In genomic region chr6:51179741-51180537, GRCm38 (mm10) we compare ENCODE assay signal across 17 mouse cellular contexts.
DNase-seq lines count a peak whose midpoint lies in the region; ATAC-seq and TF ChIP-seq lines count a peak whose summit lies in the region.
"Had no signal": no experiment of that assay in that cellular context is flagged by ENCODE, and none has a peak within 500 bp of the region (broad histone marks: within the 10 kb centered on the region; RNA-seq: fewer than 3 reads in every experiment).

No protein-coding gene starts in this region.

- H3K9ac ChIP-seq in forebrain, postnatal 0 days: no peak overlapping the region
- no peak overlapping the region for H3K9ac ChIP-seq in forebrain, embryonic 13.5 days
- H3K9ac ChIP-seq in limb, embryonic 12.5 days (replicated peaks): 0 out of 2 replicates have a peak overlapping the region, but pooled peaks have one; percentile 31
- no peak overlapping the region for H3K9ac ChIP-seq in forebrain, embryonic 14.5 days (ENCODE audit: low read length)
- H3K9ac ChIP-seq: embryonic facial prominence, embryonic 12.5 days; heart, embryonic 13.5 days; hindbrain, embryonic 12.5 days had no signal

- H3K4me1 ChIP-seq in forebrain, postnatal 0 days (ENCODE audit: insufficient read depth): no peaks in the 10 kb centered on the region
- H3K4me1 ChIP-seq in forebrain, embryonic 13.5 days: no peaks in the 10 kb centered on the region
- peaks cover 44% of the 10 kb centered on the region for H3K4me1 ChIP-seq in limb, embryonic 12.5 days (replicated peaks)
- no peaks in the 10 kb centered on the region for H3K4me1 ChIP-seq in forebrain, embryonic 14.5 days (ENCODE audit: control insufficient read depth, insufficient read depth, low read length)
- H3K4me1 ChIP-seq: hindbrain, embryonic 12.5 days had no signal

- 7% methylated on average over 17 of the region's 17 CpGs for WGBS in forebrain, postnatal 0 days
- 7% methylated on average over 17 of the region's 17 CpGs for WGBS in forebrain, embryonic 13.5 days
- 3% methylated on average over 17 of the region's 17 CpGs for WGBS in limb, embryonic 12.5 days
- WGBS in forebrain, embryonic 14.5 days: 7% methylated on average over 17 of the region's 17 CpGs

- H3K4me2 ChIP-seq in forebrain, postnatal 0 days (ENCODE audit: low read depth): no peak overlapping the region
- no peak overlapping the region for H3K4me2 ChIP-seq in forebrain, embryonic 13.5 days
- peak overlapping the region; percentile 46 for H3K4me2 ChIP-seq in limb, embryonic 12.5 days
- no peak overlapping the region for H3K4me2 ChIP-seq in forebrain, embryonic 14.5 days (ENCODE audit: low read length)
- H3K4me2 ChIP-seq: embryonic facial prominence, embryonic 12.5 days; hindbrain, embryonic 12.5 days had no signal

- no peaks in the 10 kb centered on the region for H3K9me3 ChIP-seq in forebrain, postnatal 0 days (ENCODE audit: low read length)
- H3K9me3 ChIP-seq in forebrain, embryonic 13.5 days (replicated peaks): no peaks in the 10 kb centered on the region
- no peaks in the 10 kb centered on the region for H3K9me3 ChIP-seq in limb, embryonic 12.5 days
- H3K9me3 ChIP-seq in forebrain, embryonic 14.5 days (replicated peaks; ENCODE audit: control insufficient read depth, low read length): no peaks in the 10 kb centered on the region
- H3K9me3 ChIP-seq: embryonic facial prominence, embryonic 12.5 days; heart, embryonic 13.5 days; hindbrain, embryonic 12.5 days had no signal

- no peak overlapping the region for H3K4me3 ChIP-seq in forebrain, postnatal 0 days (ENCODE audit: low read depth, low read length)
- H3K4me3 ChIP-seq in forebrain, embryonic 13.5 days: no peak overlapping the region
- H3K4me3 ChIP-seq in limb, embryonic 12.5 days (replicated peaks): no peak overlapping the region
- no peak overlapping the region for H3K4me3 ChIP-seq in forebrain, embryonic 14.5 days (ENCODE audit: low read depth, low read length)
- H3K4me3 ChIP-seq: embryonic facial prominence, embryonic 12.5 days; heart, embryonic 13.5 days; hindbrain, embryonic 12.5 days; left cerebral cortex, adult 2 months had no signal

- DNase-seq in forebrain, postnatal 0 days: peak; percentile 71
- peak; percentile 3 to 8 for DNase-seq in left cerebral cortex, postnatal 25 days (ENCODE audit: low spot score in 2 of 2)
- no peak for DNase-seq in left cerebral cortex, adult 11 months (ENCODE audit: low spot score)
- DNase-seq in A20 (ENCODE audit: low read depth, low spot score): peak; percentile 24
- DNase-seq in urinary bladder, postnatal 25 days (ENCODE audit: low spot score): no peak
- DNase-seq in forebrain, embryonic 14.5 days (ENCODE audit: low spot score): no peak
- DNase-seq: adrenal gland, postnatal 25 days; cerebellum, adult 9-11 months; gastrocnemius, postnatal 25 days; right cerebral cortex, postnatal 4 days had no signal

- ATAC-seq in forebrain, postnatal 0 days: no peak
- no peak for ATAC-seq in forebrain, embryonic 13.5 days
- ATAC-seq in limb, embryonic 12.5 days (ENCODE audit: insufficient number of reproducible peaks, insufficient read depth, low FRiP score, low TSS enrichment, low read depth): no peak
- no peak for ATAC-seq in forebrain, embryonic 14.5 days
- ATAC-seq: activated CD4-positive, CD25-positive, alpha-beta regulatory T cell, adult 4 months had no signal

- no peak for TF ChIP-seq CTCF in forebrain, postnatal 0 days (IDR thresholded peaks at IDR 0.05; ENCODE audit: low read depth)

- H3K36me3 ChIP-seq in forebrain, postnatal 0 days (ENCODE audit: insufficient read depth): no peaks in the 10 kb centered on the region
- no peaks in the 10 kb centered on the region for H3K36me3 ChIP-seq in forebrain, embryonic 13.5 days (ENCODE audit: poor library complexity, severe bottlenecking)
- no peaks in the 10 kb centered on the region for H3K36me3 ChIP-seq in limb, embryonic 12.5 days
- H3K36me3 ChIP-seq in forebrain, embryonic 14.5 days (ENCODE audit: control insufficient read depth, insufficient read depth, low read length): no peaks in the 10 kb centered on the region
- H3K36me3 ChIP-seq: embryonic facial prominence, embryonic 12.5 days; heart, embryonic 13.5 days; hindbrain, embryonic 12.5 days had no signal

- peaks cover 88% of the 10 kb centered on the region for H3K27me3 ChIP-seq in forebrain, postnatal 0 days (ENCODE audit: insufficient read depth, low read length)
- H3K27me3 ChIP-seq in forebrain, embryonic 13.5 days: peaks cover 87% of the 10 kb centered on the region
- H3K27me3 ChIP-seq in limb, embryonic 12.5 days: 0 out of 2 replicates have a peak, but pooled peaks cover 3% of the 10 kb centered on the region
- peaks cover 76% of the 10 kb centered on the region for H3K27me3 ChIP-seq in forebrain, embryonic 14.5 days (replicated peaks; ENCODE audit: control insufficient read depth, insufficient read depth, low read length)

- H3K27ac ChIP-seq in forebrain, postnatal 0 days (ENCODE audit: low read depth, low read length): no peak overlapping the region
- H3K27ac ChIP-seq in forebrain, embryonic 13.5 days: no peak overlapping the region
- H3K27ac ChIP-seq in limb, embryonic 12.5 days: peak overlapping the region; percentile 78
- H3K27ac ChIP-seq in forebrain, embryonic 14.5 days (ENCODE audit: low read depth, low read length): no peak overlapping the region
- H3K27ac ChIP-seq: embryonic facial prominence, embryonic 12.5 days; heart, embryonic 13.5 days; hindbrain, embryonic 12.5 days; left cerebral cortex, adult 2 months had no signal

- intact Hi-C loops in left cerebral cortex, postnatal 25 days (cut with DNase I): loop anchor here (2.0 to 5.0 kb wide), 6 partner anchors 822 to 1961 kb away; partner anchors contain the start of gene Hoxa7

Comparison
In these comparisons a context has a peak if more than half of its experiments do, and no peak if none do; other contexts are left out.
1. DNase-seq: peak in forebrain, postnatal 0 days (single experiment), left cerebral cortex, postnatal 25 days (2 of 2) and A20 (single experiment); none in left cerebral cortex, adult 11 months (single experiment), urinary bladder, postnatal 25 days (single experiment) and forebrain, embryonic 14.5 days (single experiment).